Mouse (Mus musculus) gastrocnemius, postnatal 4 days (tissue): ENCODE measurements around the gene Snx9. TPM values are rescaled to one million over a fixed set of nuclear protein-coding genes. Genes with fewer than 3 reads are reported as not detected.

Source experiments
- DNase-seq, 2 experiments: peaks; one replicate each; pipeline ENCODE4 v3.0.0; 2021 to 2022; ENCODE audit warnings: low spot score in 2 of 2, mixed read lengths in 2 of 2
- total RNA-seq, 2 experiments: library from RNA; stranded (reverse); gene quantifications; 2 replicates each; pipeline ENCODE4 v1.2.3; 2021

Gene Snx9
- total RNA-seq, 2 experiments from 2014 or later: 36.4 to 38.6 TPM

DNA sequence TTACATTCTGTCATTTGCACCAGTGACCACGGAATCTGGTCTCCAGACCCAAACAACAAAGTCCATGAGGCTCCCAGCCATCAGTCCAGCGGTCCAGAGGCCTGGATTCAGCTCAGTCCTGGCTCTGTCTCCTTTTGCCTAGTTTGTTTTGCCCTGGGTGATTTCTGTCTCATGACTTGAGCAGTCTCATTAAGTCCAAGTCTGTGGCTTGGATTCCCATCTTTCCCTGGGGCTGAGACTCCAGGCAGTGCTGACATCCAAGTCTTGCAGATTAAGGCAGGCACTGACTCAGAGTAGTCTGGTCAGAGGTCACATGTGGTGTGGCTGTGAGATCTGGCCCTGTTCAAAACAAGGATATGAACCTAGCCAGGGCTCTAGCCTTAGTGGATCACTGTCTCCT lies 35.2 kb upstream of the Snx9 start:
- DNase-seq: no peak

DNA sequence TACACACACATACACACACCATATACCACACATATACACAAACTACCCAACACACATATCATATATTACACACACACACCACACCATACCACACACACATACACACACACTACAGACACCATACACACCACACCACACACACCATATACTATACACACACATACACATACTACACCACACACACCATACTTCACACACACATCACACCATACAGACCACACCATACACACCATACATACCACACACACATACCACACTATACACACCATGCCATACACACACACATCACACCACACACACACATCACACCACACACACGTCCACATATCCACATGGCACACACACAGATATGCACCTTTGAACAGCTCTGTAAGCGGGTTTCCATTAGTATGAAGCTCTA lies 34.3 kb upstream of the Snx9 start:
- DNase-seq: no peak

DNA sequence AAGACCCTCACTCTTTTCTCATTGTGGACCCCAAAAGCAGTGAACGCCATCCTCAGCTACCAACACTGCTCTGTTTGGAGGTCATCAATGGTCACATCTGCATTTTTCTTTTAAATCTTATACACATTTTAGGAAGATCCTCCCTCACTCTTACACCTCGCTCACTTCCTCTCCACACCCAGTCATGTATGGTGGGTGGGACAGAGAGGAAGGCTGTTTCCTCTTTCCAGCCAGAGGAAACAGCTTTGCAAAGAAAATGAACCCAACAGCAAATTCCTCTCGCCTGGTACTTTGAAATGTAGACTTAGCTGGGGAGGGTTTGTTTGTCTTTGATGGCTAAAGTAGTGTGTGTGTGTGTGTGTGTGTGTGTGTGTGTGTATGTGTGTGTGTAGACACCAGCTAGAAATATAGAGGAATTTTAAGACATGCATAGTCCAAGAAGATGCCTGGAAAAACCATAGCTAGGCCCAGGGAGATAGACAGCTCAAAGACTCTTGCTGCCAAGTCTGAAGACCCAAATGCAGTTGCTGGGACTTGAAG lies 33.2 kb upstream of the Snx9 start:
- DNase-seq: no peak

DNA sequence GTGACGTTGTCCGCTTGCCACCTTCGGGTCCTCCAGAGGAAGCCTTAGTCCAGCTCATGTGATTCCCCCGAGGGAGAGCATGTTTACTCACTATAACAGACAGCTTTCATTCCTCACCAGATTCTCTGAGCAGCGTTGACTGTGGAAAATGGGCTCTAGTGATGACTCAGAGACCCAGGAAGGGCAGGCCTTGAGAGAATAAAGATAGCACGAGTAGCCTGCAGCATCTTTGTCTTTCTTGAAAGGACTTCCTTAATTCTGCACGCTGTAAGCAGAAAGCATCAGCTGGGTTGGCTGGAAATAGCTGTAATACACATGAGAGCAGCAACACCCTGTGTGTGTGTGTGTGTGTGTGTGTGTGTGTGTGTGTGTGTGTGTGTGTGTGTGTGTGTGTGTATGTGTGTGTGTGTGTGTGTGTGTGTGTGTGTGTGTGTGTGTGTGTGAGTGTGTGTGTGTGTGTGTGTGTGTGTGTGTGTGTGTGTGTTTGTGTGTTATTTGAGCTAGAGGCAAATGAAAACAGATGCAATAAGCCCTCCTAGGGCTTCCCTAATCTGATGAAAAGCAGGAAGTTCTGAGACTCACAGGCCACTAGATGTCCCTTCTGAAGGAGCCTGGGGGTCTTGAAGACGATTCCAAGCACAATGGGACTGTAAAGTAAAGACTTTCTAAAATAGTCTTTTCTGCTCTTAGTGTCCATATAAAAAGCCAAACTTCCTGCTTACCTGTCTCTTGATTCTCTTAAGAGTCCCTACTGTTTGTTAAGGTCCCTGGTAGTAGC lies 27.1 kb upstream of the Snx9 start:
- DNase-seq: no peak

DNA sequence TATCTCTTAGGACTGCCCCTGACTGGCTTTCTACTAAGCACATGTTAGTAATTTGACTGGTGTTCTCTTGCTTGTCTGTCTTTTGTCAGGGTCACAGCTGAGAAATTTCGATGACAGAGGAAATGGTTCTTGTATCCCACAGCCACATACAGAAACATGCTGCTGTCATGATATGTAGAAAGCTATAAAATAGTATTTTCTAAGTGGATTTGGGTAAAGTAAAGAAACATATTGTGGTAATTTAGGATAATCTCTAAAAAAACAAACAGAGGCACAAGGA lies 26.5 kb upstream of the Snx9 start:
- no peak for DNase-seq

DNA sequence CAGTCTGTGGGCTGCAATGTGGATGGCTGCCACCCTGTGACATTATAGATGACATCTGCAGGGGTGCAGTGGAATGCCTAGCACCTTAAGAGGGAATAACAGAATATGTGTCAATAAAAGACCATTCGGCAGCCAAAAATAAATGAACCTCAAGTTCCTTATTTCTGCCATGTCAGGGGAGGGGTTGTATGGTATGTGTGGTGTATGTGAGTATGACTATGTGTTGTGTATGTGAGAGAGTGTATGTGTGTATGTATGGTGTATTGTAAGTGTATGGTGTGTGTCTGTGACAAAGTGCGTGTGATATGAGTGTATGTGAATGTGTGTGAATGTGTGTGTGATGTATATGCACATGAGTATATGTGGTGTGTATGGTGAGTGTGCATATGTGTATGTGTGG lies 23.3 kb upstream of the Snx9 start:
- DNase-seq: no peak

DNA sequence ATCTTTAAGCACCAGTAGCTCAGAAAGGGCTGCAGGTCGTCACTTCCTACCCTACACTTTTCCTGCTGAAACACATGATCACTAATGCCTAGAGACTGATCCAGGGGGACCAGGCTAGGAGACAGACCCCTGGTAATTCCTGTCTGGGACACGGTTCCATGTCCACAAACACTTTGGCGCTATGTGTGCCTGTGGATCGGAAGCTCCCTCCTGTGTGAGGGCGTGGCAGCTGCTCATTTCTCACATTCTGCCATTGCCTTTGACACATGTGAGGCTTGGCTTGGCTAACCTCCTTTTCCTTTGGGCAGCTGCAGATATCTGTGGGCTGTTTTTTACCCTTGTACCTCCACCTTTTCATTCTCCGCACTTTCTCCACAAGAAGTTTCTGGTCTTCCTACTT lies 22.0 kb upstream of the Snx9 start:
- DNase-seq: no peak

DNA sequence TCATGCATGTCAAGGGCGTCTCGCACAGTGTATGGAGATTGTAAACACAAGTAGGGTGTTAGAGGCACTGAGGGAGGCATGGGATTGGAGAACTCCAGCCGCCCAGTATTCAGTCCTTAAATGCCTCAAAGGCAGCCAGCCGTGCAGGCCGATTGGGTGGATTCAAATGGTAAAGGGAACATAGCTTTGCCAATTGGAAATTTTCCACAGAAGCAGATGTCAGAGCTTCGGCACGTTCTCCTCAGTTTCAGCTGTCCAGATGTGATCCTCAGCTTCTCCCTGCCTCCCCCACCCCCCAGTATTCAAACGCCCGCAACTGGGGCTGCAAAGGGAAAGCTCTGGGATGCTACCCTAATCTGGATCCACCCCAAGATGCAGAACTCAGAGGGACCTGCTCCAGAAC lies 21.3 kb upstream of the Snx9 start:
- no peak for DNase-seq

DNA sequence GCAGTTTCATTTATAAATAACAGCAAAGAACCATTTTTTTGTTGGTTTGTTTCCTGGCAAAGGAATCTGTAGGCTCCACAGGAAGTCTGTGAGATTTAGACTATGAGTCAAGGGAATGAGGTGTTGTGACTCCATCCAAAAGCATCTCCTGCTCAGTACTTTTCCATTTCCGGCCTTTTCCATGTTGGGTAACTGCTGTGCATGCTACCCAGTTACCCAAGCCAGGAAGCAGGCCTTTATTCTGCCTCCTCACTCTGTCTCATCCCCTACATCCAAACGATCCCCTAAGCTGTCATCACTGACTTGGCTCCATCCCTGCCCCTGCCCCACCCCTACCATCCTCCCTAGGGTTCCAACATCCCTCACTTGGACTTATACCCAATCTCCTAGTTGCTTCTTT lies 18.6 kb upstream of the Snx9 start:
- DNase-seq: no peak

DNA sequence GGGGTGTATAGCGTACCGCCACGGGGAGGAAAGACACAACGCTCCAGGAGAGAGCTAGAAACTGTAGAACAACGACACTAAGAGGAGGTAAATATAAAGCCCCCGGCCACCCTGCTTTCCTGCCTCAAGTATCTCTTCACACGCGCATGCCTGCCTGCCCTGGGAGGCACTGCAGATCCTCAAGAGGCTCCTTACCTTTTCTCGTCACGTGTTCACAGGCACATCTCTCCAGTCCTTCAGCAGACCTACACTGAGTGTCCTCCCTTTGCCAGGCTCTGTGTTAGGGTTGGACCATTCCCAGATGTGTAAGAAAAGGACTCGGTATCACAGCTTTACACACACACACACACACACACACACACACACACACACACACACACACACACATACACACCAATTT lies 18.1 kb upstream of the Snx9 start:
- no peak for DNase-seq

DNA sequence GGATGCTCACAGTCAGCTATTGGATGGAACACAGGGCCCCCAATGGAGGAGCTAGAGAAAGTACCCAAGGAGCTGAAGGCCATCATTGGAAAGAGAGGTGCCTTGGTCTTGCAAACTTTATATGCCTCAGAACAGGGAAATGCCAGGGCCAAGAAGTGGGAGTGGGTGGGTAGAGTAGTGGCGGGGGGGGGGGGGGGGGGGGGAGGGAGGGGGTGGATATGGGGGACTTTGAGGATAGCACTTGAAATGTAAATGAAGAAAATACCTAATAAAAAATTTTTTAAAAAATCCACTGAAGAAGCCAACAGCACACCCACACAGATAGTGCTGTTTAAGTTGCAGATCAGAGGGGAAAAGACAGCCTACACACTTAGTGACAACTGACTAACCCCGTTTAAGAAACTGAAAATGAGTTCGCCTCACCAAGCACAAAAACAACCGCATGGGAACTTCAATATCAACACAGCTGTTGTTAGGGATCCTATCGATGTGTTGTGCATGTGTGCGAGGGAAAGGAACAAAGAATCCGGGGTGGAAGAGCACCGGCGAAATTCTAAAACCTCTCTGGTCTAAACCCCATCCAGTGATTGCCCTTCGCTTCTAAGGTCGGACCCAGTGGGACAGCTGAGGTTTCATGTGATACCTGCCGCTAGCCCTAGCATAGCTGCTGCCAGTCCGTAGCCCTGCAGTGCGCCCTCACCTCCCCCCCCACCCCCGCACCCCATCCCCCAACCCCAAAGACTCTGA lies 13.1 kb upstream of the Snx9 start:
- DNase-seq: no peak

DNA sequence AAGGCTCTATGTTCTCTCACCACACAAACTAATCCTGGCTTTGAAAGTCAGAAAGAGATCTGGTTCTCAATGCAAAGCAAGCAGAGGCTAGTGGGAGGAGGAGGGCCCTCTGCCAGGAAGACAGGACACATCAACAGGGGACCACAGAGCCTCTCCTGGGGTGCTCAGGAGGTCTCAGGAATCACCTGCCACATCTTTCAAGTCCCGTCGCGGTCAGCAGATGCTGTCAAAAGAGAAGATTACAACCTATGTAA lies 12.6 kb upstream of the Snx9 start:
- DNase-seq: no peak

DNA sequence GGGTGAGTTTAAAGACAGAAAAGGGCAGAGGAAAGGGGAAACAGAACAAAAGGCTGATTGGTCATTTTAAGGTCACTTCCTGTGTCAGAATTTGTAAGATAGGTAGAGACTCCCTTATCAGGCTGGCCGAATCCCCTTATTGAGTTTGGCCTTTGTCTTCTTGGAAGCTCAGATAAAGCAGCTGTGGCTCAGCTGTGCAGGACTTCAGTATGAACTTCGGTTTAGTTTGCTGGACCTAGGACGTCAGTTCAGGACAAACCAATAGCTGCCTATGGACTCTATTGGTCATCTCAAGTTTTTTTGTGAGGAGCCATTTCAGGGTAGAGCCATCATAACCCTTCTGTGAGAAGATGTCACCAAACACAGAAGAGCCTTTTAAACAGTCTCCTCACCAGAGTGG lies 12.2 kb upstream of the Snx9 start:
- DNase-seq: no peak

DNA sequence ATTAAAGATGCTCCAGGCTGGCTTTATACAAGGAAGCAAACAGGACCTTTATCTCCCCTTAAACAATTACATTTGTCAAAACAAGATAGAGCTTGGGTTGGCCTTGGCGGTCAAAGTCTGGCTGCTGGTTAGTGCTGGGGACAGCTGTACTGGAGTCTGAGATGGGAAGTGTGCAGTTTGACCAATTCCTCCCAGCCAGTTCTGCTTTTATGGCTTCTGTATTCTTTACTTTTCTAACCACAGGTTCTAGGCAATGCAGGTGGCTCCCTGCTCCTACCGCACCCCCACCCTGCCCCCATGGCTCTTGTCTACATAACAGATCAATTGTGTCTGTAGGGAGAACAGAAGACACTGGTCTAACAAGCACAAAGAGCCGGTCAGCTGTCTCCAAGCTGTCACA lies 11.2 kb upstream of the Snx9 start:
- DNase-seq: no peak

DNA sequence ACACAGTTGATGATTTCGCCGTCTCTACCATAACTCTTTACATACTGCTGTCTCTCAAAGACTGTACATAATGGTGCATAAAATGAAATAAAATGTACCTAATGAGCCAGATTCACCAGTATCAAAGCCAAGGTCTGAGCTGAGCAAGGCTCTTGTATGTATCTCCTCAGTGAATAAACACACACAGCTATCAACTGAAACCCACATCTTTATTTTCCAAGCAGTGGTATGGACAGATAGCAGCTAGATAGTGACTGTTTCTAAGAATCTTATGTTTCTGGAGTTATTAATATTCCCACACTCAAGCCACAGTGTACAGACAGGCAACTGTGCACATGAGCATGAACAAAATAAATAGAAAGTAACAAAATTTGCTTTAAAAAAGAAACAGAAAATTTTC lies 10.7 kb upstream of the Snx9 start:
- DNase-seq: no peak

DNA sequence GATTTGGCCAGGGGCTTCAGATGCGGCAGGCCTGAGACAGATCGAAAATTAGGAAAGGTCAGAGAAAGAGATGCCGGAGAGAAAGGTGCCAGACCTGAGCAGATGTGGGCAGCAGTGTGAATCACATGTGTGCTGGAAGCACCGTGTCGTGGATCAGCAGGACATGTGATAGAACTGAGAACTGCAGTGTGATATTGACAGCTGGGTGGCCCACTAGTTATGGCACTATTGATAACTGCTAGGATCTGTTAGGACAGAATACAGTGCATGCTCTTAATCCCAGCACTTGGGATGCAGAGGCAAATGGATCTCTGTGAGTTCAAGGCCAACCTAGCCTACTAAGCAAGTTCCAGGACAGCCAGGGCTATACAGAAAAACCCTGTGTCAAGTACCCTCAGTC lies 10.3 kb upstream of the Snx9 start:
- no peak for DNase-seq

DNA sequence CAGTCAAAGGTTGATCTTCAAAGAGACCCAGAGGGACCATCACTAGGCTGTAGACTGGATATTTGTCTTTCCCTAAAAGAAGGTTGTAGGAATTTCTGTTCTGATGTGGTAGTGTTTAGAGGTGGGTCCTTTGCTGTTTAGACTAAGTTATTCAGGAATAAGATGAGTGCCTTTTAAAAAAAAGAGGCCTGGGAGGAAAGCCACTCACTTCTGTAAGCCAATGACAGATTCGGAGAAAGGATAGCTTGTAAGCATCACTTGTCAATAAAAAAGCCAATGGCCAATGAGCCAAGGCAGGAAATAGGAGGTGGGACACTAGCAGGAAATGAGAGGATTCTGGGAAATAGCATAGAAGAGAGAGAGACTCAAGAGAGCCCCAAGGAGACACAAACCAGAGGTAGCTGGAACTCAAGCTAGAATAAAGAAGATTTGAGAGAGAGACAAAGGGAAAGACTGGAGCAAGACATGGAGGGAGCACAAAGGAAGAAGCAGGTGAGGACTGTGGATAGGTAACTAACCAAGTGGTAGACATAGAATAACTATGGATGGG lies 9.8 kb upstream of the Snx9 start:
- DNase-seq: no peak

DNA sequence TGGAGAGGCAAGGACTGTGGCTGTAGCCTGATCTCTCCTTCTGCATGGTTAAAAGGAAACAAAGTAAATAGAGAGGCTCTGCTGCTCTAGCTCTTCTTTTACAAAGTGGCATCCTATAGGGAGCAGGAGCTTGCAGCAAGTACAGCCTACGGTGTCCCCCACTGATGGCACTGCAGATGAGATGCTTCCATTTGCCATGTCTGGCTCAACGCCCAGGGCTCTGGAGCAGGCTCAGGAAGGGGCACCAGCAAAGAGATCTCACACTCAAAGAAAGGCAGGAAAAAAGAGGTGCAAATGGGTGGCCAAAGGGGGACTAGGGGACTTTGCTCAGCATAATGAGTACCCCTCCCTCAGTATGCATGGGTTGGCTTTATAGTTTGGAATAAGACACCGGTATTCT lies 7.0 kb upstream of the Snx9 start:
- no peak for DNase-seq

DNA sequence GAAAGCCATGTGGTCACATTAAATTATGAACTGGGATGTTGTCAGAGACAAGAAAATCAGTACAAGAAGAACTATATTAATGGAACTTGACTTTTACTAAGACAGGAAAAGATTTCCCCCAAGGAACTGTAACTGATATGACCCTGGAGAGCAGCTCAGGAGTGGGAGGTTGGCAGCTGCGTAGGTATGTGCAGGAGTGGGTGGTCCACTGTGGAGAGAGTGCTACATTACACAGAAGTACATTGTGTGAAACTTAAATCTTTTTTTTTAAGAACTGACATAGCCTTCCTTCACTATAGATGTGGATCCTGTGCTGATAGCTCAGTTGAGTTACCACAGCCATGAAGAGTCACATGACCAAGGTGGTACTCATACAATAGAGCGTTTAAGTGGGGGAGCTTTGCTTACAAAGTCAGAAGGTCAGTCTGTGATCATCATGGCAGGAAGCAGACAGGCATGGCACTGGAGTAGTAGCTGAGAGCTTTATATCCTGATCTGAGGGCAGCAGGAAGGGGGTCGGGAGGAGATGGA lies 6.3 kb upstream of the Snx9 start:
- DNase-seq: no peak

DNA sequence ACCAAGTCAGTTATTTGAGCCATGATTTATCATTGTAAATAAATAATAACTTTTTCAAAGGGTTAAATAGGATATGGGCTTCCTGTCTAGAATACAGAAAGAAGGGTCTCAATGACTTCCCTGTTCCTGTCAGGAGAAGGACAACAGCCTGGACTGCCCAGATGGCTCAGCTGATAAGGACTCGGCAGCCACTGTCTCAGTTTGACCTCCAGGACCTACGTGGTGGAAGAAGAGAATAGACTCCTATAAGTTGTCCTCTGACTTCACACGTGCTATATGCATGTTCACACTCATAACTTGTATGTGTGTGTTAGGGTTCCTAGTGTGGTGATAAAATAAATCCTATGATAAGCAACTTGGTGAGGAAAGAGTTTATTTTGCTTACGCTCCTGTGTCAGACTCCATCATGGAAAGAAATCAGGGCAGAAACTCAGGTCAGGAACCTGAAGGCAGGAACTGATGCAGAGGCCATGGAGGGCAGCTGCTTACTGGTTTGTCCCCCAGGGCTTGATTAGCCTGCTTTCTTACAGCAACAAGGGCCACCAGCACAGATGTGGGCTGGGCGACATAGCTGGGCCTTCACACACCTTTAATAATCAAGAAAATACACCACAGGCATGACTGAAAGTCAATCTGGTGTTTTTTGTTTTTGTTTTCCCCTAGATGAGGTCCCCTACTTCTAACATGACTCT lies 1.4 kb upstream of the Snx9 start:
- no peak for DNase-seq

DNA sequence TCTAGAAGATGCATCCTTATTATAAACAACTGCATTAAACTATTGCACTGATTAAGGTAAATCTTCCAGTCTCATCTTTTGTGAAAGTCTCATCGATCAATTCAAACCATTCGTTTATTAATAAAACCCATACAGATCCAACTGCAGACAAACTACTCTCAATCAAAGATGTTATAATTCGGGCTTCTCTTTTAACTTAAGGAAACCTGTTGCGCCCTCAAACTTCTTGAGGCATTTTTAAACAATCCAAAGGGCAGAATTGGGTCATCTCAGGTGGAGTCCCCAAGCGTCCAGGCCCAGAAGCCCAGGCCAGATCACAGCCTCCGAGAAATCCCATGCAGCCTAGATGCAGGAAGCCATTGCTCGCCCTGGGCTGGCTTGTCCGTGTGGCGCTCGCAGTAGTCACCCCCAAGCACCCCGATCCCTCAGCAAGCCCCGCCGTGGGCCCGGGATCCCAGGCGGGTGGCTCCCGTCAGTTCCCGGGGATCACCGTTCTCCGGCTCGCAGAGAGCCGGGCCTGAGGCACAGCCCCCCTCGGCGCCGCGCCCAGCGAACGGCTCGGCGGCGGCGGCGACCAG lies 490 bp upstream of the Snx9 start:
- peak in 1 of 2 experiments; percentile 54 for DNase-seq

DNA sequence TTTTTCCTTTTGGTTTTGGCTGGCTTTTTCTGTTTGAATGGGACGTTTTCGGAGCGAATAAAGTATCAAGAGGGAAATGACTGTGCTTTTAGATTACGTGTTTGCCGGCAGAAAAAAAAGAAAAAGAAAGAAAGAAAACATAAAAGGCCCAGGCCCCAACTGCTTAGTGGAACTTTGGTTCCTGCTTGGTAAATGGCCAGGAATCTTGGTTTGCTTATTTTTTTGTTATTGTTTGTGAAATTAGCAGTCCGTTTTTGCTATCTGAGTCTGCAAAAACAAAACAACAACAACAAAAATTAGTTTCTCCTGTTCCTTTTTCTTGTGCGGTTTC lies 779 bp downstream of the Snx9 start:
- no peak for DNase-seq
